Mouse (Mus musculus) kidney, embryonic 15.5 days (tissue): Measurements from ENCODE around the gene Acsbg2. TPM values are rescaled to one million over a fixed set of nuclear protein-coding genes. Genes with fewer than 3 reads are reported as not detected.
"Not testable (repeated sequence)": the region's sequence is repeated elsewhere in the genome, so short reads cannot be mapped to it uniquely, and the experiment has no call there.

Experiments used
- ATAC-seq: fragments of 200-750 bp; cut with Nextera tagmentation; replicated peaks from 2 replicates; pipeline ENCODE4 v1.8.0; 2017; ENCODE audit warnings: moderate TSS enrichment; ENCODE audit not compliant: low FRiP score
- H3K27ac ChIP-seq: fragments of 300-500 bp; sonication (generic); 2 replicates; pipeline ENCODE4 v1.5.1; 2015; ENCODE audit warnings: mild to moderate bottlenecking, inconsistent platforms
- H3K27me3 ChIP-seq: fragments of 300-500 bp; sonication (generic); 2 replicates; pipeline ENCODE4 v1.6.1; 2015; ENCODE audit warnings: inconsistent platforms
- H3K36me3 ChIP-seq: fragments of 300-500 bp; sonication (generic); 2 replicates; pipeline ENCODE4 v1.6.1; 2015; ENCODE audit warnings: inconsistent platforms
- H3K4me1 ChIP-seq: fragments of 300-500 bp; sonication (generic); 2 replicates; pipeline ENCODE4 v1.6.1; 2015; ENCODE audit warnings: inconsistent platforms
- H3K4me2 ChIP-seq: fragments of 300-500 bp; sonication (generic); 2 replicates; pipeline ENCODE4 v1.6.1; 2015; ENCODE audit warnings: moderate library complexity, mild to moderate bottlenecking, inconsistent platforms
- H3K4me3 ChIP-seq: fragments of 300-500 bp; sonication (generic); replicated peaks from 2 replicates; pipeline ENCODE4 v1.5.1; 2015; ENCODE audit warnings: mild to moderate bottlenecking, inconsistent platforms
- H3K9ac ChIP-seq: fragments of 300-500 bp; sonication (generic); 2 replicates; pipeline ENCODE4 v1.6.1; 2015; ENCODE audit warnings: mild to moderate bottlenecking, inconsistent platforms
- H3K9me3 ChIP-seq: fragments of 300-500 bp; sonication (generic); replicated peaks from 2 replicates; pipeline ENCODE4 v1.6.1; 2016; ENCODE audit warnings: inconsistent platforms
- WGBS: fragments of 180-500 bp; shearing (Covaris S2); methylation state at CpG from one replicate; pipeline ENCODE4 v1.1.7; 2015; ENCODE audit warnings: mixed read lengths; 5-methylcytosine and 5-hydroxymethylcytosine counted together
- polyA plus RNA-seq: library from polyadenylated mRNA; unstranded; fragments of >200 nt; fragmentation: Nextera tagmentation; extraction: Ambion mirVana; gene quantifications from 2 replicates; pipeline ENCODE4 v1.2.1, GENCODE M21; 2015

The Acsbg2 gene
- polyA plus RNA-seq, result not detected in 2 replicates

GRCm38 (mm10) chr17:56874237-56874636 is at the start of gene Acsbg2:
Gene Acsbg2, minus strand, starts transcription at chr17:56874447.
- ATAC-seq, result no peak
- WGBS, result 88% methylated on average over 2 of the region's 2 CpGs
- no peaks in the 10 kb centered on the region for H3K36me3 ChIP-seq
- no peak within 1 kb of the TSS for H3K4me3 ChIP-seq
- no peaks in the 10 kb centered on the region for H3K27me3 ChIP-seq
- no peak within 1 kb of the TSS for H3K9ac ChIP-seq
- H3K9me3 ChIP-seq, result no peaks in the 10 kb centered on the region
- no peak within 1 kb of the TSS for H3K27ac ChIP-seq
- no peak within 1 kb of the TSS for H3K4me2 ChIP-seq
- no peaks in the 10 kb centered on the region for H3K4me1 ChIP-seq

- ATAC-seq, result no peak
- peaks cover 86% of the 10 kb centered on the region for H3K36me3 ChIP-seq
Observed at GRCm38 (mm10) chr17:56919725-56920124, 45.5 kb upstream of the Acsbg2 start.

GRCm38 (mm10) chr17:56917166-56917565 is 42.9 kb upstream of the Acsbg2 start:
- H3K4me1 ChIP-seq, result no peaks in the 10 kb centered on the region
- no peak overlapping the region for H3K4me3 ChIP-seq
- H3K27me3 ChIP-seq, result no peaks in the 10 kb centered on the region
- H3K36me3 ChIP-seq, result peaks cover 91% of the 10 kb centered on the region
- H3K9ac ChIP-seq, result no peak overlapping the region
- no peak for ATAC-seq
- 90% methylated on average over 2 of the region's 2 CpGs for WGBS
- H3K27ac ChIP-seq, result no peak overlapping the region
- no peak overlapping the region for H3K4me2 ChIP-seq
- no peaks in the 10 kb centered on the region for H3K9me3 ChIP-seq

More at GRCm38 (mm10) chr17:56919725-56920124, 45.5 kb upstream of the Acsbg2 start:
- no peaks in the 10 kb centered on the region for H3K4me1 ChIP-seq
- H3K9me3 ChIP-seq, result no peaks in the 10 kb centered on the region
- H3K27ac ChIP-seq, result no peak overlapping the region
- no peaks in the 10 kb centered on the region for H3K27me3 ChIP-seq
- no peak overlapping the region for H3K9ac ChIP-seq
- H3K4me3 ChIP-seq, result no peak overlapping the region
- H3K4me2 ChIP-seq, result no peak overlapping the region
- WGBS, result 74% methylated on average over 3 of the region's 3 CpGs

GRCm38 (mm10) chr17:56913444-56913843 is 39.2 kb upstream of the Acsbg2 start:
- Histone ChIP-seq H3K9me3 (no peaks in the 10 kb centered on the region), H3K4me1 (peaks cover 1% of the 10 kb centered on the region; the same call in 1 of the 2 replicates), H3K4me2 (no peak overlapping the region), H3K9ac (no peak overlapping the region), H3K27me3 (no peaks in the 10 kb centered on the region), H3K4me3 (no peak overlapping the region), H3K27ac (no peak overlapping the region), H3K36me3 (peaks cover 89% of the 10 kb centered on the region)
- ATAC-seq, result no peak

- no peaks in the 10 kb centered on the region for H3K27me3 ChIP-seq
- H3K27ac ChIP-seq, result no peak overlapping the region
- no peaks in the 10 kb centered on the region for H3K9me3 ChIP-seq
- no peak overlapping the region for H3K4me2 ChIP-seq
- no peak overlapping the region for H3K9ac ChIP-seq
- no peak for ATAC-seq
- 94% methylated on average over 3 of the region's 3 CpGs for WGBS
- peaks cover 90% of the 10 kb centered on the region for H3K36me3 ChIP-seq
- no peak overlapping the region for H3K4me3 ChIP-seq
- H3K4me1 ChIP-seq, result peaks cover 6% of the 10 kb centered on the region
Observed at GRCm38 (mm10) chr17:56913023-56913422, 38.8 kb upstream of the Acsbg2 start.

GRCm38 (mm10) chr17:56909764-56910163 is 35.5 kb upstream of the Acsbg2 start:
- H3K4me2 ChIP-seq, H3K27me3 ChIP-seq, H3K9ac ChIP-seq, H3K4me3 ChIP-seq, ATAC-seq, H3K9me3 ChIP-seq, H3K27ac ChIP-seq: not testable (repeated sequence)
- 91% methylated on average over 2 of the region's 2 CpGs for WGBS
- Histone ChIP-seq H3K4me1 (peaks cover 13% of the 10 kb centered on the region), H3K36me3 (peaks cover 92% of the 10 kb centered on the region)

GRCm38 (mm10) chr17:56907887-56908286 is 33.6 kb upstream of the Acsbg2 start:
- peaks cover 90% of the 10 kb centered on the region for H3K36me3 ChIP-seq
- no peak for ATAC-seq
- H3K9me3 ChIP-seq, result no peaks in the 10 kb centered on the region
- WGBS, result 80% methylated on average over 9 of the region's 9 CpGs
- no peak overlapping the region for H3K4me2 ChIP-seq
- H3K27ac ChIP-seq, result no peak overlapping the region
- H3K27me3 ChIP-seq, result no peaks in the 10 kb centered on the region
- H3K4me1 ChIP-seq, result peaks cover 13% of the 10 kb centered on the region
- H3K4me3 ChIP-seq, result no peak overlapping the region
- no peak overlapping the region for H3K9ac ChIP-seq

- no peak overlapping the region for H3K4me2 ChIP-seq
- no peak for ATAC-seq
- H3K27ac ChIP-seq, result no peak overlapping the region
- H3K9me3 ChIP-seq, result no peaks in the 10 kb centered on the region
- H3K9ac ChIP-seq, result no peak overlapping the region
- H3K36me3 ChIP-seq, result peaks cover 90% of the 10 kb centered on the region
- H3K4me3 ChIP-seq, result no peak overlapping the region
- H3K27me3 ChIP-seq, result no peaks in the 10 kb centered on the region
- peaks cover 13% of the 10 kb centered on the region for H3K4me1 ChIP-seq
- WGBS, result 83% methylated on average over 5 of the region's 5 CpGs
Observed at GRCm38 (mm10) chr17:56907096-56907495, 32.8 kb upstream of the Acsbg2 start.

- H3K9me3 ChIP-seq, result no peaks in the 10 kb centered on the region
Observed at GRCm38 (mm10) chr17:56906166-56906565, 31.9 kb upstream of the Acsbg2 start.

GRCm38 (mm10) chr17:56902698-56903097 is 28.5 kb upstream of the Acsbg2 start:
- WGBS, result 84% methylated on average over 5 of the region's 5 CpGs
- Histone ChIP-seq H3K9me3 (no peaks in the 10 kb centered on the region), H3K4me2 (no peak overlapping the region), H3K36me3 (peaks cover 92% of the 10 kb centered on the region), H3K4me1 (peaks cover 4% of the 10 kb centered on the region; the same call in 1 of the 2 replicates), H3K4me3 (no peak overlapping the region), H3K9ac (no peak overlapping the region), H3K27me3 (no peaks in the 10 kb centered on the region), H3K27ac (no peak overlapping the region)
- ATAC-seq, result no peak

More at GRCm38 (mm10) chr17:56906166-56906565, 31.9 kb upstream of the Acsbg2 start:
- Histone ChIP-seq H3K27me3 (no peaks in the 10 kb centered on the region), H3K36me3 (peaks cover 90% of the 10 kb centered on the region), H3K4me3 (no peak overlapping the region), H3K9ac (no peak overlapping the region), H3K4me2 (no peak overlapping the region), H3K27ac (no peak overlapping the region), H3K4me1 (peaks cover 13% of the 10 kb centered on the region)
- no peak for ATAC-seq
- 94% methylated on average over 3 of the region's 3 CpGs for WGBS

- Histone ChIP-seq H3K9ac (no peak overlapping the region), H3K9me3 (no peaks in the 10 kb centered on the region), H3K27ac (no peak overlapping the region), H3K36me3 (peaks cover 100% of the 10 kb centered on the region), H3K4me2 (no peak overlapping the region), H3K27me3 (no peaks in the 10 kb centered on the region), H3K4me1 (no peaks in the 10 kb centered on the region), H3K4me3 (no peak overlapping the region)
- peak; percentile 60 for ATAC-seq
- WGBS, result 80% methylated on average over 7 of the region's 7 CpGs
Observed at GRCm38 (mm10) chr17:56897630-56898195, 23.5 kb upstream of the Acsbg2 start.

GRCm38 (mm10) chr17:56896513-56897129 is 22.4 kb upstream of the Acsbg2 start:
- Histone ChIP-seq H3K27ac (no peak overlapping the region), H3K9ac (no peak overlapping the region), H3K4me1 (no peaks in the 10 kb centered on the region), H3K27me3 (no peaks in the 10 kb centered on the region), H3K4me3 (no peak overlapping the region), H3K9me3 (no peaks in the 10 kb centered on the region), H3K4me2 (no peak overlapping the region), H3K36me3 (peaks cover 100% of the 10 kb centered on the region)
- no peak for ATAC-seq
- WGBS, result 87% methylated on average over 6 of the region's 6 CpGs
